Mouse (Mus musculus) A20 (cell line): ENCODE measurements at regions not wholly inside any gene's neighbourhood (a gene's known extent, or its start where the extent isn't known, plus 50 kb on each side); places are given as distances from the start of the nearest gene placed in this dataset.

Experiments used
- DNase-seq: peaks from one replicate; pipeline ENCODE4 v3.0.0-alpha.2; 2011; ENCODE audit warnings: low read depth, low spot score

DNA sequence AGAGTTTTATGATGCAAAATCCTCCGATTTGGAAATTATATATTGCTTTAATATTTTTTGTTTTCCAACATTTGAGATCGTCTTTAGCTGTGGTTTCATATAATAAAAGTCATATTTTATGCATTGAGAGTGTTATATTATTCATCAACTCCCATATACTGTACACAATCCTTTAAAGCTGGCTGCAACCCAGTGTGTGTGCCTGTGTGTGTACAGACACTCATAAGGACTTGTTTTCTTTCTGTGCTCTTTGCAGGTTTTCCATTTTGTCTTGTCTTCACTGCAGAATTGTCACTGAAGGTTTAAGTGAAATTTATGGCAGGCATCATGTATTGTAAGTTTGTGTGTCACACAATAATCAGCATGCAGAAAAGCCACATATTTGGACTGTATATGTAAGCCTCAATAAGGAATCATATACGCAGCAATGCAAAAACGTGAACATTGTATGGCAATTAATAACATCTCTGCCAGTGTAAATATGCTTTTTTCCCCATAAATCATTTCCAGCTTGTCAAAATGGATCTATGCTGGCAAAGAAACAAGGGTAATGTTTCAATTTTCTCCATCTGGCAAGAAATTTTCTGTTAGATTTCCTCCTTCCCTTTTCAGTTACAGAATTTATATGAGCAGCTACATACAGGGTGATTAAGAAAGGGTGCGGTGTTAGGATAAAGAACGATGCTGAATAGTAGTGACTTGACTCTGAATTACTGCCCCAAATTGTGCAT, 342.4 kb upstream of the Pkn2 start:
- DNase-seq, result no peak

DNA sequence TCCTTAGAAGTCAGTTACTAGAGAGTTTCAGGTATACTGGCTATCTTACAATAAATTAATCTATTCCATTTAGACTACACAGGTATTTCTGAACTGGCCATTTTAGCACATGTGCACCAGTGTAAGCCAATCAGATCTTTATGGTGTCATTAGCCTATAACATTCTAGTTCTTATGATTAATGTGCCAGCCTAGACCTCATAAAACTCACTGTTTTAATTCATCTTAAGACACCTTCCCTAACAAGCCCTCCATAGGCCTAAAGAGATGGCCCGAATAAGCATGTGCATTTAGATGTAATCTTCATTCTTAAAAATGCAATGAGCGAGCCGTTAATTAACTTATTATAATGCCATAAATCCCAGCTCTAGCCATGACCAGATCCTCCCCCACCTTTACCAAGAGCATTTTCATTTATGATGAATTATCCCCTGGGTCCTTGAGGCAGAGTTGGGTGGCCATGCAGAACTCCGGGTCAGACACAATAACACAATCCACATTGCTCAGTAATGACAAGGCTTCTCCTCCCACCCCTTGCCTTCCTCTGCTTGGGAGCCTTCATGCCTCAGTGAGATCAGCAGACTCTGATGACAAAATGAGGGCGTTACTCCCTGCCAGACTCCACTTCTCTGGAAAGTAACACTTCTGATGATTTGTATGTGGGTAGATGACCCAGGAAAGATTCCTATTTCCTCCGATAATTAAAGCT, 311.6 kb upstream of the Pkn2 start:
- DNase-seq, result no peak

DNA sequence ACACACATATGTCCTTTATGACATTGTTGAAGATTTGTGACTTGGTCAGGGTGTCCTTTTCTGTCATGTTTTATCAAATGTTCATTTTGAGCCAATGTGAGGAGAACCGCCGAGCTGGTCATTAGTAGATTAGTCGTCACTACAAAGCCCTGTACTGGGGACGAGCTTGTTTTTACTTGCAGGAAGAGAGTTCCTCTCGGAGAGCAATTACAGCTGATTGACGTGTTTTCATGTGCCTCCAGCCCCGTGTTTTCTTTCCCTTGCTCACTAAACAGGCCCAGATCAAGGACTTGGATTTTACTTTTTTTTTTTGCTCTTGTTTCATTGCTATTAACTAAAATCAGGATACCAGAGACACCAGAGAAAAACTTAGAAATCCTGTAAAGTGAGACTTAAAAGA, 307.1 kb upstream of the Pkn2 start:
- DNase-seq, result no peak

DNA sequence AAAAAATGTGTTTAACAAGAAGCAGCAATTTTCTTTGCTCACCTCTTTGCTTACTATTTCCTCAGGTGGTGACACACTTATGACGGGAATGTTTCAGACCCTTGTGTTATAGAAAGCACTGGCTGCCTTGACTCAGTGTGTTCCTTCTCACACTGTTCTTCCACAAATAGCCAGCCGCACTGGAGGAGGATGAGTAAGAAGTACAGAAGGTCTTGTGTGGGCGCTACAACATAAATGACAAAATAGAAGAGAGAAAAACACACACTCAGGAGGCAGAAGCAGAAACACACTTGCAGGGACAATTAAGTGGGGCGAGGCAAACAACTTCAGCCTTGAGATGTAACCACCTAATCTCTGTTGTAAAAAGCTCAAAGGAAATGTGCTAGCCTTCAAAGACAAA, 292.2 kb upstream of the Pkn2 start:
- DNase-seq, result no peak

DNA sequence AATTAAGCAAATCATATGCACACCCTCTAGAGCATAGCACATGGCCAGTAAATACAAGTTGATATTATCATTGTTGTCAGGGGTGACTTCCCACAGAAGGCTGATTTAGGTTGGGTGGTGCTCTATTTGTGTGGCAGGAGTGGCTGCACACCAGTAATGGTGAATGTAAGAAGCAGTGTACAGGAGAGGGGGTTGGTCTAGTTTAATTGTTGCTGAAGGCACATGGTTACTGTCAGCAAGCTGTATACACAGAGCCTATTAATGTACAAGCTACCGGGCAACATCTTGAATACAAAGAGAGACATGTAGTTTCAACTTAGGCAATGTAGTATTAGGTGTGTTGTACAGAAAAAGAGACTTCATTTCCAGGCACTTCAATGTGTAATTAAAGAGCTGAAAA, 280.6 kb upstream of the Pkn2 start:
- DNase-seq, result no peak

DNA sequence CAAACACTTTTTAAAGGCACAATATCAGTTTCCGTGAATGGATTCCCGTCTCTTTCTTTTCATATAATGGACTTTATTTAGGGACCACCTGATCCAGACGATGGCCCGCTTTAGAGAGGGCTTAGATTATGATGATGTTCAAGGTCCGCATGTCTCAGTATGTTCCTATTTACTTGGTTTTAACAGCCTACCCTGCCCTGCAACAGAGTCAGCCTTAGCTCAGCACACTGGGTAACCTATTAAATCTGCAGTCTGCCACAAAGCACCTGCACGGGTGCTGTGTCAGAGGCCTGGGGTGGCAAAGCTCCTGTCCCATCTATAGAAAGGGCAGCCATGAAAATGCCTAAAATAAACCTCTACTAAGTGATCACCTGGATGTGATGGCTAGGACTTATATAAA, 280.2 kb upstream of the Pkn2 start:
- DNase-seq, result no peak

DNA sequence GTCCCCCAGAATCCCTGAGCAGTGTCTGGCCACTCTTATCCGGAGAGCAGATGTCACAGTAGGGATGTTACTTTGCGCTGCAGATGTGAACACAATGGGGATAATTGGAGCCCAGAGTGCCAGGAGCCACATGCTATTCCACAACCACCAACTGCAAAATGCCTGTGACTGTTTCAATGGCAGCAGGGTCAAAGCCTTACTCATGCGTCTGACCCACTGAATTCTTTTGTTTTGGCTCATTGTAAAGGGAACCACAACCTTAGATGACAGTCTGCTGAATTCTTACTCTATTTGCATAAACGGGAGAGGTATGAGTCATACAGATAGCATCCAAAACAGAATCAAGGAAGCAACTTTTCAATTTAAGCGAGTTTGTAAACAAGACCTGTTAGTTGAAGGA, 276.8 kb upstream of the Pkn2 start:
- no peak for DNase-seq

DNA sequence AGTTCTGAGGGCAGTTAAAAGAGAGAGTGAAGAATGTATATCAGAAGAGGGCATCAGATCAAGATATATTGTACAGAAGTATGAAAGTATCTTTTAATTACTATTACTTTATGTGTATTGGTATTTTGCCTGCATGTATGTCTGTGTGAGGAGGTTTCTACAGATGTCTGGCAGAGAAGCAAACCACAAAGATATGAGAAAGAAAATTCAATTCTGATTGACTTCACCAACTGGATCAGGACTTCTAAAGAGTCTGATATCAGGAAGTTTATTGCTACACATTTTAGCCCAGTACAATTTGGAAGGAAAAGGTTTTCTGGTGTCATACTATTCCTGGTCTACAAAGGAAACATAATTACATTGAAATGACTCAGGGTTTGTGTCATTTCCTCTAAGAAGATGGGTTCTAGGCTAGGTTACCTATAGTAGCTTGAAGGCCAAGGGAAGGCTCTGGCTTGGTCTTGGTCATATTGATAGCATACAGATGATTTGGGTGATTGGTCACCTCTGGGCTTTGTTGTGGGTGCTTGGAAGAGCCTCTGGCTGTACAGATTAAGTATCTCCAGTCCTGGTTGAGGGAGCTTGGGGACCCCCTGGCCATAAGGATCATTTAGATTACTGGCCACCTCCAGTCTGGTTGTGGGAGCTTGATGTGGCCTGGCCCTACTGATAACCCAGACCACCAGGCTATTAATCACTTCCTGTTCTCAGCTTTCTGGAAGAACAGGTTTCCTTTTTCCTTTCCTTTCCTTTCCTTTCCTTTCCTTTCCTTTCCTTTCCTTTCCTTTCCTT, 275.1 kb upstream of the Pkn2 start:
- no peak for DNase-seq

DNA sequence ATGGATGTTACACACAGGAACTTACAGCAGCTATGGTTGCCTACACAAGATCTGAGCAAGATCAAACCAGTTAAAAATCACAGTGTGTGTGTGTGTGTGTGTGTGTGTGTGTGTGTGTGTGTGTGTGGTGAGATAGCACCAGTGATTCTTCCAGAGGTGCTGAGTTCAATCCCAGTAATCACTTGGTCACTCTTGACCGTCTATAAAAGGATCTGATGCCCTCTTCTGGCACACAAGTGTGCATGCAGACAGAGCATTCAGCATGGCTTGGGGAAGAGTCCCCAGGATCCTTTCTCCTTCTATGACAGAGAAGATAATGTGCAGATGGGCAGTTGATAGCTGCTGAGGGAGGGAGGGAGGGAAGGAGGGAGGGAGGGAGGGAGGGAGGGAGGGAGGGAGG, 274.4 kb upstream of the Pkn2 start:
- DNase-seq, result no peak

DNA sequence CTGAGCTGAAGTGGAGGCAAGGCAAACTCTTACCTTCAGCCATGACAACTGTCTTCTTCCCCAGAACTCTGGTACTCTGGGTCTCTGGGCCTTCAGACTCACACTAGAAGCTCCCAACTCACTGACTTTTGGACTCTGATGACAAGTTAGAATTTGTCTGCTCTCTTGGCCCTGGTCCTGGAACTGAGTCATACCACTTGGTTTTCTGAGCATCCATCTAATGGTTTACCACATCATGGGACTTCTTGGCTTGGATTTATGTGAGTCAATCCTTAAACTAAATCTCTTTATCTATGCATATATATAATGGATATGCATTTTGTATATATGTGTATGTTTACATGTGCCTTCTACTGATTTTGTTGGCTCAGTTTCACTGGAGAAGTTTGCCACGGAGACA, 273.8 kb upstream of the Pkn2 start:
- DNase-seq, result no peak

DNA sequence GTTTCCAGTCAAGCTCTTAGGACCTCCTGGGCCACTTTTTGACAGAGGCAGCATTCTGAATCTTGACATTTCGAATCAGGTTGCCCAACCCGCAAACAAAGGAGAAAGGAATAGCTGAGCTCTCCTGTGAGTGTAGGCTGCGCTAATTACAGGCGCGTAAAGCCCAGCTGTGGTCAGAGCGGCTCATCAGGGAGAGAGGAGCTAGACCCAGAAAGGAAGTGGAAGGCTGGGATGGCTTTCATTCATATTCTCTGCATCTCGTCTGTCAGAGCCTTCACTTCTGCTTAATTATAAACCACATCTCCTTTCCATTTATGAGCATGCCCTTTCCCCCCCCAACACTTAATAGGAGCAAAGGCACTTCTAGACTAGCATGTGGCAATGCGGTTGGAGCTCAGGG, 265.7 kb upstream of the Pkn2 start:
- DNase-seq, result no peak

DNA sequence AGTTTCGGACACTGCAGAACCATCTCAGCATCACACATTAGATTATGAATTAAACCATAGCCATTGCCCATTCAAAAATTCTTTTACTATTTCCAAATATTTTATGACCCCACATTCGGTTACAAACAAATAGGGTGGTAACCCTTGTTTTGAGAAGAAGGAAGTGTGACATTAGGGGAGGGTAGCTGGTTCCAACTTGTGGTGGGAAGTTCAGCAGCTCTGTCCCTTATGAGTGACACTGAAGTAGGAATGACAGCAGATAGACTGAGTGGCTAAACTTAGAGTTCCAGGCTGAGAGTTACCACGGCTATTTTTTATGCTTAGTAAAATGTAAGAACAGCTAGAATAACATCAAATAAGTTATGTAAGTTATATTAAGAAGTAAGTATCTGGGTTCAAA, 257.1 kb upstream of the Pkn2 start:
- DNase-seq, result no peak

DNA sequence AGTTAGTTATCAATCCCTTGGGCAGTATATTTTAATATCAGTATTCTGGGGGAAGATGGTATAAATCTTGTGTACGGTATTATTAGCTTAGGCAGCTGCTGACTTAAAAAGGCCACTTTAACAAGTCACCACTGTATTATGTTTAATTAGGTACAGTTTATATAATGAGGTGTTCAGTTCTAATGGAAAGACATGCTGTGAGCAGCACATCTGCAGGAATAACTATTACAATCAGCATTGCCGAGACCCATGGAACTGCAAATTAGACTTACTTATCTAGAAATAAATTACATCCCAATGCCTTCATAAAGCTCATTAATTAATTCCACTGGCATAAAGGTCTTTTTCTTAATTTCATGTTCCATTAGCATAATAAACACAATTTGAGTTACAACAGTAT, 252.7 kb upstream of the Pkn2 start:
- no peak for DNase-seq

DNA sequence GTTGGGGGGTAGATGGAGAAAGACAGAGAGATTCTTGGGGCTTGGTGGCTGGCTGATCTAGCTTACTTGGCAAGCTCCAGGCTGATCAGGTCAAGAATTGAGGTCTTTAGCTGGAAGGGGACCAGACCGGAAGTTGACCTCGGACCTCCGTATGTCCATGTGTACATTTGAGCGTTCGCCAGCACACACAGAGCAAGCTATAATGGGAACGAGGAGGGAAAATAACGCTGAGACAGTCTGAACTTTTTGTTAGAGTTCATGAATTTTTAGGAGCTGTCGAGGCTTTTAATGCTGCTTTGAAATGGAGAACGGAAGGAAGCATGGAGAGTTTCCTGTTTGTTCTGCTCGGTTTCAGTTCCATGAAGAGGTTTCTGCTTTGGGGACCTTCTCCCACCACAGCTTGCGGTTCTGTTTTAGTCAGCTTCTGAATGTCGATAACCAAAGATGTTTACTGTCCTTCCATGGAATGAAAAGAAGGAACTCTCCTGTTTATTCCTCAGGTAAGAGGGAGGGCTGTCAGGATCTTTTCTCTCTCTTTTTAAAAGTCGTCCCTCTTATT, 226.0 kb upstream of the Pkn2 start:
- no peak for DNase-seq

DNA sequence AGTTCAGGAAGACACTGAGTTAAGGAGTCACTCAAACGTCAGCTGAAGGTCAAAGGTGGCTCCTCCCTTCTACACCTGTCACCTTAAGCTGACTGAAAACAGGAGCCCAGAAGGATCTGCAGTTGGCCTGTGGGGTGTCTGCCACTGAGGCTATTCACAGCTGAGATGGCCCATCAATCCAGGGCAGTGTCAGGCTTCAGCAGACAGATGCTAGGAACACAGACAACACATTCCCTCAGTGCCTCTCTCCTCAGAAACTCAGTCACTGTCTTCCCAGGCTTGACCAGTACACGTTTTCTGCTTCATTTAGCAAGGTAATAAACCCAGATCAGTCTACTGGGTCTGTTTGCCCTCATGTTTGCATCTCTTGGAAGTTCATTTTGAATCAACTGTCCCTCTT, 222.9 kb upstream of the Pkn2 start:
- no peak for DNase-seq

DNA sequence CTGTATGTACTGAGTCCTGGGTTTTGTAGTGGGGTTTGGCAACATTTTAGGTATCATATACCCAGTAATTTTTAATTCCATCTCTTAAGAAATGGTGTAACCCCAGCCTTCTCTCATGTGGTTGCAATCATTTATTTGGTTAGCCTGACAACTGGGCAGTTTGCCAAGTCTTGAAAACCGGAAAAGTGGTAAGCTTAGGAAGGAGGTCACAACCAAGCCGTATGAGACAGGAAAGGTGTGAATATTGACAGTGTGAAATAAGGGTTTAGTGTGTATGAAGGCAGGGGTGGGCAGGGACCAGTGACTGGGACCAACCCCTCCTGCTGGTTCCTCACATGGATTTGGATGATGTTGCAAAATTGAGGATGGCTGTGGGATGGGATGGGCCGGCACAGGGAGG, 221.5 kb upstream of the Pkn2 start:
- no peak for DNase-seq

DNA sequence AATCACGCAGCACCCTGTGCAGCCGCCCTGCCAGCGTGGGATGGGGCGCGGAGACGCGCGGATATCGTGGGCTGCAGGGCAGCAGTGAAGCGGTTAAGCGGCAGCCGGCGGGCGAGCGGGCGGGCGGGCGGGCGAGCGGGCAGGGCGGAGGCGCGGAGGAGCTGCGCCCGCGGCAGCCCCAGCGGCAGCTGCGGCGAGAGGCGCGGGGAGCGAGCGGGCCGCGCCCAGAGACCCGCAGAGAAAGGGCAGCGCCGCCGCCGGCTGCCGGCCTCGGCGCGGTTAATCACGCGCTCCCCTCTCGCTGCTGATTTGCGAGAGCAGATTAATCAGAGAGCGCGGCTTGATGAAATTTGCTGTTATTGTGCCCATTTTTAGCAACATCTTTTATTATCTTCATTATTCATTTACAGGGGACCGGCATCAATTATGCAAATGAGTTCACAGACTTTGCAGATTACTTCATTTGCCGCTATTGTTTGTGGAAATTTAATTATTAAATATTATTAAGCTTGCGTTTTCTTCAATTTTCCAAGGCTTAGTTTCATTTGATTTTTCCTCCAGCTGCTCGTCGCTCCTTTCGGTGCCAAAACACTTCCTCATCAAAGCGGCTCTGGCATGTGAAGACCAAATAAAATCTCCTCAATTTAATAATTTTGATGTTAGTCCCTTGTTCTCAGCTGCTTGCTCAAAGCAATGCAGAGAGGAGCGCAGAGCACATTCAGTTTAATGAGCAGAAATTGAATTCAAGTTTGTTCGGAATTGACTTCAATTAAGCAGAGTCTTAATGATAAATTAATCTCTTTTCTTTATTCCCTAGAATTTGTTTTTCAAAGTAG, 219.2 kb upstream of the Pkn2 start:
- DNase-seq, result no peak

DNA sequence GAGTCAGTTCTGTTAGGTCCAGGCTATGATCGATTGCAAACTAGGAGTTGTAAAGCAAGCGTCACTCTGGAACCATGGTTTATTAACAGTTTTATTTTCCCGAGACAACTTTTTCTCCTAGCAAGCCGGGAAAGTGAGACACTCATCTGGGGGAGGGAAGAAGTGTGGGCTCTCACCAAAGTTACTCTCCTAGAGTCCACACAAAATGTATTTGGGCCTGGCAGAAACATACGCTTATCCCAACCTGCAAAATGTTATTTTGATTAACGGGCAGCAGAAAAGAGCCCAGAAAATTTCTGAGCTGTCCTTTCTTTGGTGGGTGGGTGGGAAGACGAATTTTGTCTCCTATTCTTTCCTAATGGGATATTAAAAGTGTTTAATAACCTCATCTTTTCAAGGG, 218.4 kb upstream of the Pkn2 start:
- no peak for DNase-seq

DNA sequence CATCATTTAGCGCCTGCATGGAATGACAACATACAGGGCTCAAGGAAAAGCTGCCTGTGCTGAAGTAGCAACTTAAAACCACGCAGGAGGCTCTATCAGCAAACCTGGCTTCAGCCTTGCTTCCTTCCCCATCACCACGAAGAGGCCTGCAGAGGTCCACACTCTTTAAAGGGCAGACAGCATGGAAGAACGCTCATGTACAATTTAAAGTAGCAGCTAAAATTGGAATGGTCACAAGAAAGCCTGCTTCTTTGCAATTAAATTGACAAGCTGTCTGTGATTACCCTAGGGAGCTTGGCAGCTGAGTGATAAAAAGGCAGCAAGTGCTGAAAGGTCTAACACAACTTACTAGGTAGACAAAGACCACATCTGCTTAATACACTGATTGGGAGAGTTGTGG, 210.4 kb upstream of the Pkn2 start:
- no peak for DNase-seq

DNA sequence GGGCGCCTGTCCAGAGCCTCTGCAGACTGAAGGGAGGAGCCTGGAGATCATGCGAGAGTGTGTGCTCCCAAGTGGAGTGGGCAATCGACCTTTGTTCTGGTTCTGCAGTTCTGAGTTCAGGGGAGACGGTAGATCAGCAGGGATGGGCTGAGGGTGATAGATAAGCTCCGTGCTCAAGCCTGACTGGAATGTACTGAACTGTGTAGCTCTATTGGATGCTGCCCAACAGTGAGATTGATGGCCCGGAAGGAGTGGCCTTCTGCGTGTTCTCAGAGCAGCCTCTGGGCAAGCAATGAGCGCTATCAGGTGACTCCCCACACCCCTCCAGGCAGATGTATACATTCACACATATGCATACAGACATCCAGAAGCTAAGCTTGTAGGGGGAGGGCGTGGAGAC, 209.1 kb upstream of the Pkn2 start:
- no peak for DNase-seq

DNA sequence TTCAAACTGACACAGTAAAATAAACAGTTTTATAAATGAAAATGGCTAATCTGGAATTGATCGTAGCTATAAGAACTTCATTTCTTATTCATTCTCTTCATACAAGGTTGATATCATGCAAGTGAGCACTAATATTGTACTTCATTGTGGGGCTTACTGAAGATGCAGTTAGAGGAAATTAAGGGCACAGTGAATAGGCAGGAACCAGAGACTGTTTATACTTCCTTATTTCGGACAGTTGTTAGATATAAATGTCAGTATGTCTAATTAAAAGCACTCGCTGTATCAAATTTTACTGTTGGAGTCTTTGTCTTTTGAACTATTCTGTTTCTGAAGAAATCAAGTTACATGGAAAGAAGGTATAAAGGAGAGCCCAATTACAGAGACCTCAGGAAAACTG, 208.5 kb upstream of the Pkn2 start:
- DNase-seq, result no peak

DNA sequence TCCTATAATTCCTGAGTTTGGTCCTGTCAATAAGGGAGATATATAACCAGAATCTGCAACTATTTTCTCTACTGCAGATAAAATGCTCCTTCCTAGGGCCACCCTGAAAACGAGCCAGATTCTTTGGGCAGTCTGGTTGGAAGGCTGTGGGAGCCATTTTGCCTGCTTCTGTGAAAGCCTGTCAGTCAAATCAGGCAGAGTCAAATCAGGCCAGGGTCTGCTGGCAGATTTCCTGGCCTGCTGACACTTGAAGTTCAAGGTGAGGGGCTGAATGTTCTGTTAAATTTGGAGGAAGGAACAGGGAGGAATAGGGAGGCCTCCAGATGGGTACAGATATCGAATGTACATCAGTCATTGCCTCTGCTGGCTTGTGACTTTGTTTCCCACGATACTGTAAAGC, 206.0 kb upstream of the Pkn2 start:
- DNase-seq, result no peak
